Mouse (Mus musculus): ENCODE results near the gene Cers6.

Gene Cers6

GRCm38 (mm10) chr2:68960620-68961019 is 99.4 kb downstream of the Cers6 start:
- no peak for DNase-seq (ENCODE audit: low spot score in 2 of 2)

DNA sequence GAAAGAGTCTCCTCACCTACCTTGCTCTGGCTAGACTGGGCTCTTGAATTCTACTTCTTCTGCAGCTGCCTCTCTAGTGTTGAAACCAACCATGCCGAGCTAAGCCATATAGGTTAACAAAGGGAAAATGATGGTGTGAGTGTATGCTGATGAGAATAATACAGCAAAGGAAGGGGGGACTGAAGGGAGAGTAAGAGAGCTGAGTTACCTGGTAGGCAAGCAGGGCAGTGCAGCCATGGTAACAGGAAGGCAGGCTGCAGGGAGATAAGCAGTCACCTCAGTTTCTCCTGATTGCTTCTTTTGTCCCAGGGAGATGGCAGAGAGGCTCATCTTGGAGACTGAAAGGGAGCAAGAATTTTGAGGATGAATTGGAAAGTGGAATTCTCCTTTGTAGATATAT is 105.1 kb downstream of the Cers6 start:
- DNase-seq (ENCODE audit: low spot score in 2 of 2) = no peak

GRCm38 (mm10) chr2:68968028-68968427 is 106.8 kb downstream of the Cers6 start:
- DNase-seq (ENCODE audit: low spot score in 2 of 2) = no peak

GRCm38 (mm10) chr2:68971840-68972239 is 110.6 kb downstream of the Cers6 start:
- no peak for DNase-seq (ENCODE audit: low spot score in 2 of 2)

- DNase-seq (ENCODE audit: low spot score in 2 of 2) = no peak
Observed at GRCm38 (mm10) chr2:68973753-68974152, 112.5 kb downstream of the Cers6 start.

GRCm38 (mm10) chr2:68975286-68975685 is 114.0 kb downstream of the Cers6 start:
- DNase-seq (ENCODE audit: low spot score in 2 of 2) = no peak

GRCm38 (mm10) chr2:68975780-68976179 is 114.5 kb downstream of the Cers6 start:
- DNase-seq (ENCODE audit: low spot score in 2 of 2) = no peak

- DNase-seq (ENCODE audit: low spot score in 2 of 2) = no peak
Observed at GRCm38 (mm10) chr2:68978244-68978643, 117.0 kb downstream of the Cers6 start.

- peak; percentile 10 to 25 for DNase-seq (ENCODE audit: low spot score in 2 of 2)
Observed at GRCm38 (mm10) chr2:68978660-68979604, 117.7 kb downstream of the Cers6 start.

DNA sequence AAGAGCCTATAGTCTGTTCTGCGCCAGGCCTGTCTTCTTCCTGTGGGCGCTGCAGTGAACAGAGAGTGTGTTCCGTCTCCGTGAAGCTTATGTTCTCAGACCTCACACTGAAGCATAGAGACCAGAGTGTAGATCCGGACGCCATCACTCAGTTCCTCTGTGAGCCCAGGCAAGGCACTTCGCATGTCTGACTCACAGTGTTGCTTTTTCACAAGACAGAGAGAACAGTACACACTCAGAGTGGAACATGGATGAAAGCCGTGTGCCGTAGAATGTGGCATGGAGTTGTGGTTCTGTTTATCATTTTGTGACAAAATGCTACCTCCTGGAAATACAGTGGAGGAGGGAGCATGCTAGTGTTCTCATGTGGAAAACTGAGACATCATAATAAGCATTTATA is 120.1 kb downstream of the Cers6 start:
- no peak for DNase-seq (ENCODE audit: low spot score in 2 of 2)

GRCm38 (mm10) chr2:68981756-68982409 is 120.6 kb downstream of the Cers6 start:
- no peak for DNase-seq (ENCODE audit: low spot score in 2 of 2)

DNA sequence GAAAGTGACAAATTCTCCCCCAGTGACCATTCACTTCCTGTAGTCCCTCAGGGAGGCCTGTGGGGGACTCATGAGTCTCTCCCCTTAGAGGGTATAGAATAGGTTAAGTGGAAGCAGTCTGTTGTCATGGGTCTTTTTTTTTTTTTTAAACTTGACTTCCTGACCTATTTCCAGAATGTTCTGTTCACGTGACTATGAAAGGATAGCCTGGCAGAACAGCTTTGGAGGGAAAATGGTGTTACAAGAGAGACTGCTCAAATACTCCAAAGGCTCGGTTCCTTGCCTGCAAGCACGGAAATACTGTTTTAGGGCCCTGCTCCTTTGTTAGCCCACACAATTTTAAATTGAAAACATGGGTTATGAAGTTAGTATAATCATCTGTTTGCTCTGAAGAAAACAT is 121.7 kb downstream of the Cers6 start:
- no peak for DNase-seq (ENCODE audit: low spot score in 2 of 2)

DNA sequence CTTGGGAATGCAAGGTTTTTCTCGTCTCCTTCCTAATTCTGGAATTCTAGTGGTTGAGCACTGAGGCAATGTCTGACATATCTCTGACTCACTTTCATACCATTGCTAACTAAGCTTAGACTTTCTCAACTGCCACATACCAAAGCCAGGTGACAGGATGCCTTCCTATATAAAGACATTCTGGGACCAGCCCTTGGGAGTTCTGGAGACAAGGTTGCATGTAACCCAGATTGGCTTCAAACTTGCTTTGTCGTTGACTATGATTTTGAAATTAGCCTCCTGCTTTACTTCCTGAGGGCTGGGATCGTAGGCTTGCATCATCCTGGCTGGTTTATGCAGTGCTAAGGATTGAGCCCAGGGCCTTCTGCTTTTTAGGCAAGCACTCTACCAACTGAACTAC is 122.2 kb downstream of the Cers6 start:
- DNase-seq (ENCODE audit: low spot score in 2 of 2) = no peak

DNA sequence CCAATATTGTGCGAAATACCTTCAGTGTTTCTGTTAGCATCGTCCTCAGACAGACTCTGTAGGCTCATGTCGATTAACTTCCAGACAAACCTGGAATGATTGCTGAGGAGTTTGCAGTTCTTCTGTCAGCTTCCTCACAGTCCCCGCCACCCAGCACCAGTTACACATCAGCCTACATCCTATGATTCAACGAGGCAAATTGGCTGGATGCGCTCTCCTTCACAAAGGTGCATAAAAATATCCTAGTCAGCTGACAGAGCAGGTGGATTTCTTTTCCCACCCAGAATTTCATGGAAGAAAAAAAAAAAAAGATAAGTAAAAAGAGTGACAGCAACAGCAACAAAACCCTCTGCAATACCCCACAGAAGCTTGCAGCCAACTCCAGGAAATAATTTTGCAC is 127.9 kb downstream of the Cers6 start:
- no peak for DNase-seq (ENCODE audit: low spot score in 2 of 2)

- no peak for DNase-seq (ENCODE audit: low spot score in 2 of 2)
Observed at GRCm38 (mm10) chr2:68992629-68993028, 131.4 kb downstream of the Cers6 start.

GRCm38 (mm10) chr2:68994441-68994840 is 133.2 kb downstream of the Cers6 start:
- DNase-seq (ENCODE audit: low spot score in 2 of 2) = no peak

GRCm38 (mm10) chr2:68995723-68996122 is 134.5 kb downstream of the Cers6 start:
- DNase-seq (ENCODE audit: low spot score in 2 of 2) = no peak

GRCm38 (mm10) chr2:68996268-68996667 is 135.0 kb downstream of the Cers6 start:
- no peak for DNase-seq (ENCODE audit: low spot score in 2 of 2)

DNA sequence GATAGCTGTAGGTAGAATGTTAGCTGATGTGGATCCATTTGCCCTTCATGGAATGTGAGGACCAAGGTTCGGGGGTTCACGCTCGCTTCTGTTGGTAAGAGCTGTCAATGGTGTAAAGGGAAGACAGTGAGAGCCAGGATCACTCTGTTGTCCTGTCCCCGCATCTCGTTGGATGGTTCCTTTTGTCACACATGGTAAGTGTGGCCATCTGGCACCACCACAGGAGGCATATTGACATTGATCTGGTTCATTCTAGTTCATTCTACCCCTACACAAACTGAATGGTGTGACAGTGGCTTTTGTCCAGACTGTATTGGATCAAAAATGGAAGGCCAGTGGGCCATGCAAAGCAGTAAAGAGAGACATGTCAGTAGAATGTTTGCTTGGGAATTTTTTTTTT is 142.8 kb downstream of the Cers6 start:
- DNase-seq (ENCODE audit: low spot score in 2 of 2) = no peak

DNA sequence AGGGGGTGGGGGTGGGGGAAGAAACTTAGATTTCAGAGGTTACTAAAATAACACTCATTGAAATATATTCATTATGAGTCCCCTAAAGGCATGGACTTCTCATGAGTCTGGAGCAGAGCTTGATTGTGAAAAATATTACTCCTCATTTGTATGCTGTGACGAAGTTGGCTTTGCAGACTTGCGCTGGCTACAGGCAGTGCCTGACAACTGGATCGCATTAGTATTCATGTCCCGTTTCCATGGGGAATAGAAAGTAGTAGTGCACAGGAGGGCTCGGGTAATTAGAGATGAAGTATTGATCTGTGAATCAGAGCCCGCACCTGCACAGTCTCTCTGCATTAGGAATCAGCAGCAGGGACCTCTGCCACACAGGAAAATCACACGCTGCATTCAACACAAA is 150.2 kb downstream of the Cers6 start:
- DNase-seq (ENCODE audit: low spot score in 2 of 2) = no peak

GRCm38 (mm10) chr2:69011860-69012259 is 150.6 kb downstream of the Cers6 start:
- no peak for DNase-seq (ENCODE audit: low spot score in 2 of 2)

DNA sequence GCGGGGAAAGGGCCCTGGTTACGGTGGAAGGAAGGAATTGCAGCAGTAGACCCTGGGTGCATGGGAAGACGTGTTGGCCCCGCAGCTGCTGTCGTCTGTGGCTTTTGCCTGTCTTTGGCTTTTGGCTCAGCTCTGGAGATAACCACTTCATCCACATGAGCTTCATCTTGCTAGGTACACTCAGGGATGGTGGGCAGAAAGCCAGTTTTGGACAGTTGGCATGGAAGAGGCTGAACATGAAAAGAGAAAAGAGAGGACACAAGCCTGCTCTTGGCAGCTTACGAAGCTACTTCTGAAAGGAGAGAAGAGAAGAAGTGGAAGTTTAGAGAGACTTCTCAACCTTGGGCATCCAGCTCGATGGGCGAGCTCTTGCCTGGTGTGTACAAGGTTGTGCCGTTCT is 153.0 kb downstream of the Cers6 start:
- DNase-seq (ENCODE audit: low spot score in 2 of 2) = no peak

GRCm38 (mm10) chr2:69015172-69015724 is 154.0 kb downstream of the Cers6 start:
- DNase-seq (ENCODE audit: low spot score in 2 of 2) = no peak
